Mouse (Mus musculus): Measurements from ENCODE around the gene Zfp759. TPM values are rescaled to one million over a fixed set of nuclear protein-coding genes. Genes with fewer than 3 reads are reported as not detected.
"Not testable (repeated sequence)": the region's sequence is repeated elsewhere in the genome, so short reads cannot be mapped to it uniquely, and the experiment has no call there.

Zfp759 gene
- polyA plus RNA-seq, 1 experiment from 2014 or later = 2.7 TPM

GRCm38 (mm10) chr13:67116163-67116562 is 5.3 kb upstream of the Zfp759 start, which contains the start of gene Rslcan18:
Gene Rslcan18 (minus strand): TSS chr13:67116263.
- not testable (repeated sequence) for H3K27ac ChIP-seq; H3K36me3 ChIP-seq; H3K9ac ChIP-seq; H3K4me3 ChIP-seq; ATAC-seq (ENCODE audit: insufficient number of reproducible peaks, insufficient read depth, low FRiP score, low TSS enrichment, low read depth); H3K4me1 ChIP-seq; H3K4me2 ChIP-seq; H3K27me3 ChIP-seq; H3K9me3 ChIP-seq
- WGBS = 92% methylated on average over 8 of the region's 8 CpGs

- Histone ChIP-seq H3K9me3 (0 out of 2 replicates have a peak, but pooled peaks cover 2% of the 10 kb centered on the region), H3K36me3 (no peaks in the 10 kb centered on the region), H3K27me3 (no peaks in the 10 kb centered on the region), H3K9ac (no peak overlapping the region), H3K27ac (no peak overlapping the region), H3K4me3 (no peak overlapping the region), H3K4me2 (no peak overlapping the region), H3K4me1 (peaks cover 6% of the 10 kb centered on the region; the same call in 1 of the 2 replicates)
- no peak for ATAC-seq (ENCODE audit: insufficient number of reproducible peaks, insufficient read depth, low FRiP score, low TSS enrichment, low read depth)
- 91% methylated on average over 1 of the region's 1 CpGs for WGBS
Measured at GRCm38 (mm10) chr13:67124460-67124859, 3.0 kb downstream of the Zfp759 start.

GRCm38 (mm10) chr13:67127507-67127906 is 6.0 kb downstream of the Zfp759 start:
- whole genome bisulfite sequencing = 76% methylated on average over 10 of the region's 10 CpGs
- ATAC-seq (ENCODE audit: insufficient number of reproducible peaks, insufficient read depth, low FRiP score, low TSS enrichment, low read depth); H3K36me3 ChIP-seq; H3K4me1 ChIP-seq; H3K9ac ChIP-seq; H3K27ac ChIP-seq; H3K9me3 ChIP-seq; H3K27me3 ChIP-seq: not testable (repeated sequence)
- Histone ChIP-seq H3K4me3 (peak overlapping the region; percentile 73), H3K4me2 (peak overlapping the region; percentile 82)

- peak overlapping the region; percentile 85 for H3K9ac ChIP-seq
- no peaks in the 10 kb centered on the region for H3K36me3 ChIP-seq
- H3K4me2 ChIP-seq = peak overlapping the region; percentile 82
- ATAC-seq (ENCODE audit: insufficient number of reproducible peaks, insufficient read depth, low FRiP score, low TSS enrichment, low read depth) = peak; percentile 85
- H3K4me3 ChIP-seq = peak overlapping the region; percentile 73
- peaks cover 6% of the 10 kb centered on the region; the same call in 1 of the 2 replicates for H3K4me1 ChIP-seq
- no peak overlapping the region for H3K27ac ChIP-seq
- no peaks in the 10 kb centered on the region for H3K27me3 ChIP-seq
- 1% methylated on average over 18 of the region's 18 CpGs for WGBS
- H3K9me3 ChIP-seq = no peaks in the 10 kb centered on the region
Measured at GRCm38 (mm10) chr13:67128038-67128721, 6.7 kb downstream of the Zfp759 start.

- not testable (repeated sequence) for ATAC-seq (ENCODE audit: insufficient number of reproducible peaks, insufficient read depth, low FRiP score, low TSS enrichment, low read depth); H3K4me2 ChIP-seq; H3K36me3 ChIP-seq; H3K4me1 ChIP-seq; H3K9me3 ChIP-seq; H3K27ac ChIP-seq; H3K27me3 ChIP-seq; H3K9ac ChIP-seq; H3K4me3 ChIP-seq
- 59% methylated on average over 4 of the region's 4 CpGs for WGBS
Measured at GRCm38 (mm10) chr13:67166122-67166521, 44.7 kb downstream of the Zfp759 start.

- peak; percentile 90 for ATAC-seq (ENCODE audit: insufficient number of reproducible peaks, insufficient read depth, low FRiP score, low TSS enrichment, low read depth)
Measured at GRCm38 (mm10) chr13:67172991-67173722, 51.7 kb downstream of the Zfp759 start, which contains the start of gene Rsl1. Gene Rsl1 (plus strand): TSS chr13:67173182.

GRCm38 (mm10) chr13:67173723-67174055 is 52.2 kb downstream of the Zfp759 start:
- ATAC-seq (ENCODE audit: insufficient number of reproducible peaks, insufficient read depth, low FRiP score, low TSS enrichment, low read depth) = no peak
- H3K4me3 ChIP-seq = peak overlapping the region; percentile 77
- H3K9ac ChIP-seq = peak overlapping the region; percentile 77
- no peak overlapping the region for H3K27ac ChIP-seq
- H3K27me3 ChIP-seq = no peaks in the 10 kb centered on the region
- peak overlapping the region; percentile 66 for H3K4me2 ChIP-seq
- no peaks in the 10 kb centered on the region for H3K9me3 ChIP-seq
- H3K36me3 ChIP-seq = peaks cover 12% of the 10 kb centered on the region
- no peaks in the 10 kb centered on the region for H3K4me1 ChIP-seq
- 26% methylated on average over 5 of the region's 5 CpGs for WGBS

More at GRCm38 (mm10) chr13:67172991-67173722, 51.7 kb downstream of the Zfp759 start, which contains the start of gene Rsl1:
- WGBS = under 1% methylated on average over 17 of the region's 17 CpGs
- Histone ChIP-seq H3K4me2 (peak within 1 kb of the TSS; percentile 66), H3K27ac (0 out of 2 replicates have a peak within 1 kb of the TSS, but pooled peaks have one; percentile 22), H3K4me3 (peak within 1 kb of the TSS; percentile 77), H3K9ac (peak within 1 kb of the TSS; percentile 77), H3K36me3 (peaks cover 12% of the 10 kb centered on the region)
- H3K27me3 ChIP-seq, H3K4me1 ChIP-seq, H3K9me3 ChIP-seq: not testable (repeated sequence)

Other genes starting within 250 kb of the Zfp759 start
- gene Gm10767, start 216.7 kb upstream of the Zfp759 start, polyA plus RNA-seq (2015; fragmentation: Nextera tagmentation; extraction: Ambion mirVana) = 1.3 and 1.5 TPM in 2 replicates
- 4.5 and 5.5 TPM in 2 replicates for gene Zfp712, start 60.5 kb upstream of the Zfp759 start, polyA plus RNA-seq (2015; fragmentation: Nextera tagmentation; extraction: Ambion mirVana)
- 8.5 and 9.2 TPM in 2 replicates for gene Zfp708, start 23.7 kb upstream of the Zfp759 start, polyA plus RNA-seq (2015; fragmentation: Nextera tagmentation; extraction: Ambion mirVana)
- 2.3 and 3.3 TPM in 2 replicates for gene Gm28557, start 13.1 kb upstream of the Zfp759 start, polyA plus RNA-seq (2015; fragmentation: Nextera tagmentation; extraction: Ambion mirVana)
- gene Rslcan18, start 5.4 kb upstream of the Zfp759 start, polyA plus RNA-seq (2015; fragmentation: Nextera tagmentation; extraction: Ambion mirVana) = 0.13 and 0.25 TPM in 2 replicates
- gene Rsl1, start 51.5 kb downstream of the Zfp759 start, polyA plus RNA-seq (2015; fragmentation: Nextera tagmentation; extraction: Ambion mirVana) = 8.0 and 8.9 TPM in 2 replicates
- gene Zfp455, start 72.8 kb downstream of the Zfp759 start, polyA plus RNA-seq (2015; fragmentation: Nextera tagmentation; extraction: Ambion mirVana) = 3.2 and 3.5 TPM in 2 replicates
- gene Zfp458, start 156.8 kb downstream of the Zfp759 start, polyA plus RNA-seq (2015; fragmentation: Nextera tagmentation; extraction: Ambion mirVana) = 1.9 and 2.1 TPM in 2 replicates
- 0.41 and 1.1 TPM in 2 replicates for gene Zfp457, start 184.8 kb downstream of the Zfp759 start, polyA plus RNA-seq (2015; fragmentation: Nextera tagmentation; extraction: Ambion mirVana)
- gene Zfp595, start 210.9 kb downstream of the Zfp759 start, polyA plus RNA-seq (2015; fragmentation: Nextera tagmentation; extraction: Ambion mirVana) = 1.7 and 2.5 TPM in 2 replicates
- gene Gm28044, start 238.9 kb downstream of the Zfp759 start, polyA plus RNA-seq (2015; fragmentation: Nextera tagmentation; extraction: Ambion mirVana) = not detected in 2 replicates
- 1.0 TPM in 2 replicates for gene Zfp953, start 238.9 kb downstream of the Zfp759 start, polyA plus RNA-seq (2015; fragmentation: Nextera tagmentation; extraction: Ambion mirVana)